Comparison of ENCODE assay signal across 25 mouse cellular contexts in genomic region chr8:54554921-54555320, GRCm38 (mm10). TPM values are rescaled to one million over a fixed set of nuclear protein-coding genes. Genes with fewer than 3 reads are reported as not detected.
A peak's percentile ranks its signal among the peaks of the same experiment; 100 is the strongest.
DNase-seq lines count a peak whose midpoint lies in the region; ATAC-seq and TF ChIP-seq lines count a peak whose summit lies in the region.
"Had no signal": no experiment of that assay in that cellular context is flagged by ENCODE, and none has a peak within 500 bp of the region (broad histone marks: within the 10 kb centered on the region; RNA-seq: fewer than 3 reads in every experiment).

No protein-coding gene starts in this region.

- intact Hi-C loops in left cerebral cortex, adult 2 months (cut with DNase I), result no loop called here
- intact Hi-C loops in left cerebral cortex, postnatal 36 days (cut with DNase I), result no loop called here

- no peak for TF ChIP-seq CTCF in left cerebral cortex, adult 2 months (IDR thresholded peaks at IDR 0.05)

- H3K4me3 ChIP-seq in left cerebral cortex, adult 2 months, result no peak overlapping the region
- H3K4me3 ChIP-seq: embryonic facial prominence, embryonic 10.5 days; embryonic facial prominence, embryonic 12.5 days; forebrain, embryonic 13.5 days; forebrain, embryonic 15.5 days had no signal

- peak overlapping the region; percentile 70 for H3K27ac ChIP-seq in left cerebral cortex, adult 2 months
- H3K27ac ChIP-seq: embryonic facial prominence, embryonic 10.5 days; embryonic facial prominence, embryonic 12.5 days; forebrain, embryonic 13.5 days; forebrain, embryonic 15.5 days had no signal

- no peak for DNase-seq in frontal cortex, postnatal 10 days (ENCODE audit: low spot score in 2 of 2)
- DNase-seq in left cerebral cortex, adult 2 months (ENCODE audit: extremely low spot score in 1 of 2, low spot score in 2 of 2), result no peak
- no peak for DNase-seq in left cerebral cortex, postnatal 36 days (ENCODE audit: low spot score in 2 of 2)
- DNase-seq in telencephalon, adult 2 months (ENCODE audit: low read depth, low spot score), result peak; percentile 72
- no peak for DNase-seq in lung, postnatal 4 days
- DNase-seq: adrenal gland, adult 2 months; adrenal gland, postnatal 10 days; adrenal gland, postnatal 25 days; B cell, adult 2 months; cerebellum, adult 11-12 months; cerebellum, adult 2 months; cerebellum, adult 9-10 months; cerebellum, postnatal 10 days; cerebellum, postnatal 25 days; forebrain, postnatal 0 days had no signal

- peak; percentile 93 for ATAC-seq in frontal cortex, adult (ENCODE audit: low TSS enrichment)
- ATAC-seq: activated CD4-positive, CD25-positive, alpha-beta regulatory T cell, adult 4 months; CD4-positive, CD25-positive, alpha-beta regulatory T cell, adult 4 months; forebrain, embryonic 13.5 days; forebrain, embryonic 15.5 days; forebrain, postnatal 0 days; Patski had no signal

RNA-seq across cellular contexts. Expression of gene Spcs3, which starts 25.1 kb away (rescaled TPM):
- 10 to 100 TPM; 65.5 to 70.2 TPM for total RNA-seq in left cerebral cortex, adult 2 months (2021)
- 10 to 100 TPM; 62.5 to 65.4 TPM for total RNA-seq in left cerebral cortex, postnatal 36 days (2021)

RNA-seq across cellular contexts. Expression of gene Asb5, which starts 25.5 kb away (rescaled TPM):
- total RNA-seq in left cerebral cortex, adult 2 months (2021), result 1 to 10 TPM; 1.9 to 2.0 TPM
- 1 to 10 TPM; 1.4 to 1.5 TPM for total RNA-seq in left cerebral cortex, postnatal 36 days (2021)
- total RNA-seq: adrenal gland, adult 2 months; CH12.LX had no signal

RNA-seq across cellular contexts. Expression of gene Spata4, which starts 45.7 kb away (rescaled TPM):
- total RNA-seq in left cerebral cortex, adult 2 months (2021), result not detected
- under 1 TPM in 1 of 2 experiments, not detected in 1; 0.30 TPM for total RNA-seq in left cerebral cortex, postnatal 36 days (2021)
- total RNA-seq: adrenal gland, postnatal 10 days; CH12.LX; forebrain, postnatal 0 days; G1E had no signal
